Comparison of ENCODE assay signal across 15 mouse cellular contexts in genomic region chr19:17567264-17567663, GRCm38 (mm10).
"Had no signal": no experiment of that assay in that cellular context is flagged by ENCODE, and none has a peak within 500 bp of the region (broad histone marks: within the 10 kb centered on the region; RNA-seq: fewer than 3 reads in every experiment).

No protein-coding gene starts in this region.

- H3K9ac ChIP-seq: limb, embryonic 12.5 days; liver, embryonic 13.5 days; liver, postnatal 0 days had no signal

- H3K9me3 ChIP-seq: limb, embryonic 12.5 days; liver, embryonic 13.5 days had no signal

- H3K4me3 ChIP-seq: layer of hippocampus, adult 2 months; limb, embryonic 12.5 days; liver, embryonic 13.5 days had no signal

- H3K27me3 ChIP-seq: limb, embryonic 12.5 days; liver, embryonic 13.5 days had no signal

- H3K4me2 ChIP-seq: limb, embryonic 12.5 days; liver, embryonic 13.5 days had no signal

- ATAC-seq: liver, postnatal 0 days; midbrain, embryonic 16.5 days had no signal

- H3K4me1 ChIP-seq: limb, embryonic 12.5 days; liver, embryonic 13.5 days had no signal

- DNase-seq: kidney, adult 18-20 months; kidney, postnatal 10 days; kidney, postnatal 4 days; liver; liver, embryonic 13.5 days; liver, postnatal 0 days; lung, postnatal 36 days; retina, postnatal 1 day; right cerebral cortex, postnatal 4 days; spleen, adult 18-20 months; thymus, adult 18-20 months; thymus, postnatal 25 days had no signal

- H3K36me3 ChIP-seq: liver, embryonic 13.5 days had no signal

- H3K27ac ChIP-seq: layer of hippocampus, adult 2 months; limb, embryonic 12.5 days; liver, embryonic 13.5 days had no signal
